ENCODE assay signal across 24 mouse cellular contexts in genomic region chr4:120734012-120734622, GRCm38 (mm10). TPM values are rescaled to one million over a fixed set of nuclear protein-coding genes. Genes with fewer than 3 reads are reported as not detected.
DNase-seq lines count a peak whose midpoint lies in the region; ATAC-seq and TF ChIP-seq lines count a peak whose summit lies in the region.
"Had no signal": no experiment of that assay in that cellular context is flagged by ENCODE, and none has a peak within 500 bp of the region (broad histone marks: within the 10 kb centered on the region; RNA-seq: fewer than 3 reads in every experiment).

No protein-coding gene starts in this region.

- TF ChIP-seq POLR2A in brain, embryonic 14.5 days (IDR thresholded peaks at IDR 0.05; ENCODE audit: borderline replicate concordance, extremely low read depth, insufficient read depth, insufficient read length, poor library complexity, severe bottlenecking): no peak

- ATAC-seq in forebrain, postnatal 0 days: 0 out of 2 replicates have a peak, but pooled peaks have one; percentile 12
- ATAC-seq in lung, embryonic 15.5 days (ENCODE audit: borderline replicate concordance, extremely low read depth, low FRiP score, low TSS enrichment): no peak
- ATAC-seq in midbrain, embryonic 15.5 days (replicated peaks): peak; percentile 48
- no peak for ATAC-seq in kidney, embryonic 16.5 days (ENCODE audit: low FRiP score, low TSS enrichment)
- ATAC-seq: inflammation-experienced regulatory T-cells, adult 6 months had no signal

- H3K9ac ChIP-seq in forebrain, postnatal 0 days: no peak overlapping the region
- no peak overlapping the region for H3K9ac ChIP-seq in lung, embryonic 15.5 days
- no peak overlapping the region for H3K9ac ChIP-seq in midbrain, embryonic 15.5 days
- H3K9ac ChIP-seq in kidney, embryonic 16.5 days (replicated peaks; ENCODE audit: low read length): no peak overlapping the region
- H3K9ac ChIP-seq: heart, embryonic 13.5 days; limb, embryonic 15.5 days; liver, embryonic 14.5 days; stomach, embryonic 15.5 days had no signal

- H3K27ac ChIP-seq in forebrain, postnatal 0 days (ENCODE audit: low read depth, low read length): no peak overlapping the region
- no peak overlapping the region for H3K27ac ChIP-seq in forebrain, embryonic 10.5 days
- peak overlapping the region; percentile 26; the same call in 1 of the 2 replicates for H3K27ac ChIP-seq in lung, embryonic 15.5 days
- no peak overlapping the region for H3K27ac ChIP-seq in midbrain, embryonic 15.5 days
- no peak overlapping the region for H3K27ac ChIP-seq in kidney, embryonic 16.5 days (ENCODE audit: low read length)
- H3K27ac ChIP-seq: embryonic facial prominence, embryonic 10.5 days; heart, adult 2 months; heart, embryonic 13.5 days; kidney, postnatal 0 days; limb, embryonic 15.5 days; liver, embryonic 14.5 days; macrophage; stomach, embryonic 15.5 days had no signal

- no peak for DNase-seq in forebrain, postnatal 0 days
- no peak for DNase-seq in forebrain, embryonic 10.5 days (ENCODE audit: extremely low spot score, low spot score)
- DNase-seq in lung, postnatal 10 days: no peak
- peak; percentile 42 for DNase-seq in brain, embryonic 14.5 days (ENCODE audit: low read depth)
- DNase-seq in adrenal gland, adult 18-20 months (ENCODE audit: low spot score in 2 of 2): no peak
- DNase-seq: adrenal gland, adult 2 months; cerebellum, adult 11-12 months; gastrocnemius, postnatal 25 days; heart, adult 2 months; kidney, adult 18-20 months; layer of hippocampus, adult 9-11 months; thymus, adult 2 months; thymus, postnatal 4 days had no signal

- no peaks in the 10 kb centered on the region for H3K9me3 ChIP-seq in forebrain, postnatal 0 days (ENCODE audit: low read length)
- H3K9me3 ChIP-seq in forebrain, embryonic 10.5 days: no peaks in the 10 kb centered on the region
- H3K9me3 ChIP-seq in lung, embryonic 15.5 days: no peaks in the 10 kb centered on the region
- H3K9me3 ChIP-seq in midbrain, embryonic 15.5 days: no peaks in the 10 kb centered on the region
- H3K9me3 ChIP-seq in kidney, embryonic 16.5 days (ENCODE audit: low read length): no peaks in the 10 kb centered on the region
- H3K9me3 ChIP-seq: embryonic facial prominence, embryonic 10.5 days; heart, embryonic 13.5 days; limb, embryonic 15.5 days; stomach, embryonic 15.5 days had no signal

- H3K4me1 ChIP-seq in forebrain, postnatal 0 days (ENCODE audit: insufficient read depth): peaks cover 13% of the 10 kb centered on the region
- H3K4me1 ChIP-seq in forebrain, embryonic 10.5 days: peaks cover 30% of the 10 kb centered on the region
- peaks cover 34% of the 10 kb centered on the region for H3K4me1 ChIP-seq in lung, embryonic 15.5 days
- H3K4me1 ChIP-seq in midbrain, embryonic 15.5 days: peaks cover 10% of the 10 kb centered on the region
- peaks cover 13% of the 10 kb centered on the region for H3K4me1 ChIP-seq in kidney, embryonic 16.5 days (ENCODE audit: insufficient read depth, low read length)

- no peaks in the 10 kb centered on the region for H3K36me3 ChIP-seq in forebrain, postnatal 0 days (ENCODE audit: insufficient read depth)
- no peaks in the 10 kb centered on the region for H3K36me3 ChIP-seq in forebrain, embryonic 10.5 days (replicated peaks)
- H3K36me3 ChIP-seq in lung, embryonic 15.5 days: no peaks in the 10 kb centered on the region
- H3K36me3 ChIP-seq in midbrain, embryonic 15.5 days (replicated peaks): no peaks in the 10 kb centered on the region
- no peaks in the 10 kb centered on the region for H3K36me3 ChIP-seq in kidney, embryonic 16.5 days (ENCODE audit: insufficient read depth, low read length)
- H3K36me3 ChIP-seq: embryonic facial prominence, embryonic 10.5 days; heart, embryonic 13.5 days; limb, embryonic 15.5 days; stomach, embryonic 15.5 days had no signal

- no peak overlapping the region for H3K4me3 ChIP-seq in forebrain, postnatal 0 days (ENCODE audit: low read depth, low read length)
- H3K4me3 ChIP-seq in forebrain, embryonic 10.5 days: no peak overlapping the region
- H3K4me3 ChIP-seq in lung, embryonic 15.5 days: no peak overlapping the region
- no peak overlapping the region for H3K4me3 ChIP-seq in midbrain, embryonic 15.5 days
- H3K4me3 ChIP-seq in kidney, embryonic 16.5 days (ENCODE audit: low read length): no peak overlapping the region
- H3K4me3 ChIP-seq: embryonic facial prominence, embryonic 10.5 days; heart, adult 2 months; heart, embryonic 13.5 days; limb, embryonic 15.5 days; stomach, embryonic 15.5 days had no signal

- 59% methylated on average over 5 of the region's 5 CpGs for WGBS in forebrain, postnatal 0 days
- 81% methylated on average over 5 of the region's 5 CpGs for WGBS in forebrain, embryonic 10.5 days
- 56% methylated on average over 4 of the region's 5 CpGs for WGBS in lung, embryonic 15.5 days
- WGBS in midbrain, embryonic 15.5 days: 69% methylated on average over 5 of the region's 5 CpGs
- 61% methylated on average over 5 of the region's 5 CpGs for WGBS in kidney, embryonic 16.5 days

- peaks cover 5% of the 10 kb centered on the region for H3K27me3 ChIP-seq in forebrain, postnatal 0 days (ENCODE audit: insufficient read depth, low read length)
- H3K27me3 ChIP-seq in forebrain, embryonic 10.5 days (ENCODE audit: poor library complexity, severe bottlenecking): peaks cover 98% of the 10 kb centered on the region
- H3K27me3 ChIP-seq in lung, embryonic 15.5 days: peaks cover 18% of the 10 kb centered on the region
- H3K27me3 ChIP-seq in midbrain, embryonic 15.5 days (replicated peaks): peaks cover 21% of the 10 kb centered on the region
- H3K27me3 ChIP-seq in kidney, embryonic 16.5 days (ENCODE audit: insufficient read depth, low read length): peaks cover 14% of the 10 kb centered on the region

- no peak overlapping the region for H3K4me2 ChIP-seq in forebrain, postnatal 0 days (ENCODE audit: low read depth)
- no peak overlapping the region for H3K4me2 ChIP-seq in lung, embryonic 15.5 days
- no peak overlapping the region for H3K4me2 ChIP-seq in midbrain, embryonic 15.5 days
- no peak overlapping the region for H3K4me2 ChIP-seq in kidney, embryonic 16.5 days (replicated peaks; ENCODE audit: low read depth, low read length)
- H3K4me2 ChIP-seq: heart, embryonic 13.5 days; limb, embryonic 15.5 days; stomach, embryonic 15.5 days had no signal

- no peak for TF ChIP-seq CTCF in forebrain, postnatal 0 days (IDR thresholded peaks at IDR 0.05; ENCODE audit: low read depth)
- TF ChIP-seq CTCF in brain, embryonic 14.5 days (IDR thresholded peaks at IDR 0.05; ENCODE audit: borderline replicate concordance, extremely low read depth, insufficient read depth, insufficient read length): no peak

RNA-seq across cellular contexts. Expression of gene Kcnq4, which starts 14.3 kb away (rescaled TPM):
- 10.9 and 11.9 TPM in 2 replicates for total RNA-seq in forebrain, postnatal 0 days (2014; rRNA removed)
- 7.1 and 7.5 TPM in 2 replicates for polyA plus RNA-seq in forebrain, postnatal 0 days (2015; fragmentation: Nextera tagmentation; extraction: Ambion mirVana)
- 1.5 and 1.8 TPM in 2 replicates for polyA plus RNA-seq in forebrain, embryonic 10.5 days (2016; fragmentation: Nextera tagmentation; extraction: Ambion mirVana)
- polyA plus RNA-seq in lung, embryonic 15.5 days (2015; fragmentation: Nextera tagmentation; extraction: Ambion mirVana): 4.4 and 4.9 TPM in 2 replicates
- polyA plus RNA-seq in brain, embryonic 14.5 days (2012; rRNA removed): 10.9 and 11.8 TPM in 2 replicates
- 4.5 and 4.9 TPM in 2 replicates for polyA plus RNA-seq in midbrain, embryonic 15.5 days (2015; fragmentation: Nextera tagmentation; extraction: Ambion mirVana)
- 1 to 10 TPM; 1.5 to 3.1 TPM for total RNA-seq in adrenal gland, adult 18-20 months (2021)
- 0.85 and 1.7 TPM in 2 replicates for polyA plus RNA-seq in kidney, embryonic 16.5 days (2015; fragmentation: Nextera tagmentation; extraction: Ambion mirVana)
- polyA plus RNA-seq: inflammation-experienced regulatory T-cells, adult 6 months; macrophage had no signal

Comparison
In these comparisons a context has a peak if more than half of its experiments do, and no peak if none do; other contexts are left out.
1. ATAC-seq: peak in forebrain, postnatal 0 days (single experiment) and midbrain, embryonic 15.5 days (single experiment); none in lung, embryonic 15.5 days (single experiment) and kidney, embryonic 16.5 days (single experiment).